Mouse (Mus musculus) gastrocnemius, postnatal 25 days (tissue): ENCODE data around the gene Dgkh. TPM values are rescaled to one million over a fixed set of nuclear protein-coding genes. Genes with fewer than 3 reads are reported as not detected.
A peak's percentile ranks its signal among the peaks of the same experiment; 100 is the strongest.

Experiments used
- DNase-seq: peaks from one replicate; pipeline ENCODE4 v3.0.0; 2022
- total RNA-seq, 2 experiments: library from RNA; stranded (reverse); gene quantifications; 1 replicate in 1 of 2; 2 replicates in 1 of 2; pipeline ENCODE4 v1.2.3; 2021

Dgkh gene
- total RNA-seq, 2 experiments from 2014 or later, result 2.8 to 3.1 TPM

- DNase-seq, result no peak
Measured at GRCm38 (mm10) chr14:78722031-78722430, 10.5 kb downstream of the Dgkh start.

GRCm38 (mm10) chr14:78716035-78716434, 16.5 kb downstream of the Dgkh start:
- DNase-seq, result no peak

GRCm38 (mm10) chr14:78712565-78713148, 19.9 kb downstream of the Dgkh start:
- no peak for DNase-seq

- DNase-seq, result no peak
Measured at GRCm38 (mm10) chr14:78710647-78711046, 21.9 kb downstream of the Dgkh start.

DNA sequence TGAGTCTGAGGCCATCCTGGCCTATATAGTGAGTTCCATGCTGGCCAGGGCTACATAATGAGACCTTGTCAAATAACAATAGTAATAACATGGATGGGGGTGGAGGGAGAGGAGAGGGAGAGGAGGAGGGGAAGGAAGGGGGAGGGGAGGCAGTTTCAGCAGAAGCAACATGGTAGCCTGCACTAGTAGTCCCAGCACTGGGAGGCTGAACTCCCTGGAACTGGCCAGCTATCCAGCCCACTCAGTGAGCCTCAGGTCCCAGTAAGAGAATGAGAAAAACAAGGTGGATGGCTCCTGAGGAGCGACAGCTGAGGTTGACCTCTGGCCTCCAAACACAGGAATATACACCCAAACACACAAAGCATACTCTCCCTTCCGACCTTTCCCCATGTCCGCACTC, 27.0 kb downstream of the Dgkh start:
- DNase-seq, result no peak

- DNase-seq, result no peak
Measured at GRCm38 (mm10) chr14:78703989-78704388, 28.6 kb downstream of the Dgkh start.

DNA sequence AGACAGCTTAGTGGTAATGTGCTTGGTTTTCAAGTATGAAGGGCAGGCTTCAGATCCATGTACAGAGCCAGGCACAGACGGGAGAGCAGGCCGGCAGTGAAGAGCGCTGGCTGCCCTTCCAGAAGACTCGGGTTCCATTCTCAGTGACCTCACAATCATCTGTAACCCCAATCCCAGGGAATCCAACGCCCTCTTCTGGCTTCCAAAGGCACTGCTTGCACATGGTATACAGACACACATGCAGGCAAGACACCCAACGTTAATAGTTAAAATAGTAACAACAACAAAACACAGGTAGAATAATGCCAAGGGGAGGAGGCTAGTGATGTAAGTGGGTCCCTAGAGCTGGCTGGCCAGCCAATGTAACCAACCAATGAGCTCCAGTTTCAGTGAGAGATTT, 29.2 kb downstream of the Dgkh start:
- no peak for DNase-seq

DNA sequence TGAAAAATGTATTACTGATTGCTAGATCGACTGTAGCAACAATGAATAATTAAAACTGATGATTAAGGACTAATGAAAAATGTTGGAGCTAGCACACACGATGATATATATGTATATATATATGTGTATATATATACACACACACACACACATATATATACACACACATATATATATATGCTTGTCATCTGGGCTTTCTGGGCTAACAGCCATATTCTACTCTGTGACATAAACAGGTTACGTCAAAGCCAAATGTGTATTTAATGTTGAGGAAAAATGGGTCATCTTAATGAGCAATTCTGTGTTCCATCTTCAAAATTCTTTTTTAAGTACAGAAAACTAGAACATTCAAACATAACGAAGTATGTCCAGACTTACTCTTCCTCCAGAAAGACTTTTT, 30.5 kb downstream of the Dgkh start:
- DNase-seq, result no peak

DNA sequence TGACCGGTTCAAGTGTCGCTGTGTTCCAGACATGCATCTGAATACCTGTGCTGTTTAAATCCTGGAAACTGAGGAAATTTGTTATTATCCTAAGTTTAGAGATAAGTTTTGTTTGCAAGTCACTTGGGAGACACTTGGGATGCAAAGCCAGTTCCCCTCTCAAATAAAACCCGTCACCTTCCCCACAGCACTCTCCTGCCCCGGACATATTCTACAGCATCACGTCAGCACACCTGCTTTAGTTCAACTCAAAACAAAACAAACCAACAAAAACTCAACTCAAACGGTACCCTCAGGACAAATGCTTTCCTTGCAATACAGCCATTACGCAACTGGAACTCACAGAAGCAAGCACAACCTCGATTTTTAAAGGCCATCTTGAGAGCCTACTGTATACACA, 31.1 kb downstream of the Dgkh start:
- no peak for DNase-seq

- DNase-seq, result no peak
Measured at GRCm38 (mm10) chr14:78701087-78701486, 31.5 kb downstream of the Dgkh start.

DNA sequence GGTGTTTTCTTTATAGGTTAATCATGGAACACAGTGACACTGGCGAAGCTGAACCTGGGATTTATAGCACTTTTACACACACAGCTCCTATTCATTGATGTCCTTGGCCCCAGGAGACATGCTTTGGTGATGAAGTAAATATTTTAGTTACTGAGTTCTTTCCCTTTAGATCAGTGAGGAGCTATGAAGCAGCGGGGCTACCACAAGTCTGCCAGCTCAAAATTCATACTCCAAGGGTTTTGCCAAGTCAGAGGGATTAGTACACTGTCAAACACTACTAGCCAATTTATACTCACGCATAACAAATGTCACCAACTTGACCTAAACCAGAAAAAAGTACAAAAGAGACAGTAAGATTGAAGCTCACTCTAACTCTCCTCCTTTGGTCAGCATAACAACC, 32.9 kb downstream of the Dgkh start:
- no peak for DNase-seq

DNA sequence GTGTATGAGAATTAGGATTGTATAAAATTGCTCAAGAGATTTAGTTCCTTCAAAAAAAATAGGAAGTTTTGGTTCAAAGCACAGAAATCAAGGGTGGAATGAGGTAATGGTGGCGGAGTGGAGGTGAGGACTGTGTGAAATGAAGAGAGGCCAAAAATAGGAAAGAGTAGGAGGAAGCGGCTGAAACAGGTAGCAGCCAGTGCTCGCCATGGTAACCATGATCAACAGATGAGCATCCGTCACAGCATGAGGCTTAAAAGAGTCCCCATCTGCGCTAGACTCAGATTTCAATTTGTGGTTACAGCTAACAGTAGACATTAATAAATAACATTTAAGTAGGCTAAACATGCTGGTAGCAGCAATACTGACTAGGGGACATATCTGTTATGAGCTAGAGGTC, 33.4 kb downstream of the Dgkh start:
- DNase-seq, result no peak

DNA sequence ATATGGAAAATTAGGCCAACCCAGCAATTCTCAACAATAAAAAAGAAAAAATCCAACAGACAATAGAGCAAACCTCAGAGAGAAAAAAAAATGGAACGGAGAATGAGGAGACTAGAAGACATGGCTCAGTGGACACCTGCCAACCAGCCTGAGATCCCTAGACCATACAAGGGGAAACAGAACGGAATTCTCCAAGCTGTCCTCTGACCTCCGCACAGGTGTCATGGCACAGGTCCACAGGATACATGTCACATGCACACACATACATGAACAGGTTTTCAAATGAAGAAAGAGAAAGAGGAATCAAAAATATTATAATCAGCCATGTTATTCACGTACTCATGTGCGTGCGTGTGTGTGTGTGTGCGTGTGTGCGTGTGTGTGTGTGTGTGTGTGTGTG, 38.5 kb downstream of the Dgkh start:
- DNase-seq, result no peak

- DNase-seq, result no peak
Measured at GRCm38 (mm10) chr14:78692602-78693001, 40.0 kb downstream of the Dgkh start.

DNA sequence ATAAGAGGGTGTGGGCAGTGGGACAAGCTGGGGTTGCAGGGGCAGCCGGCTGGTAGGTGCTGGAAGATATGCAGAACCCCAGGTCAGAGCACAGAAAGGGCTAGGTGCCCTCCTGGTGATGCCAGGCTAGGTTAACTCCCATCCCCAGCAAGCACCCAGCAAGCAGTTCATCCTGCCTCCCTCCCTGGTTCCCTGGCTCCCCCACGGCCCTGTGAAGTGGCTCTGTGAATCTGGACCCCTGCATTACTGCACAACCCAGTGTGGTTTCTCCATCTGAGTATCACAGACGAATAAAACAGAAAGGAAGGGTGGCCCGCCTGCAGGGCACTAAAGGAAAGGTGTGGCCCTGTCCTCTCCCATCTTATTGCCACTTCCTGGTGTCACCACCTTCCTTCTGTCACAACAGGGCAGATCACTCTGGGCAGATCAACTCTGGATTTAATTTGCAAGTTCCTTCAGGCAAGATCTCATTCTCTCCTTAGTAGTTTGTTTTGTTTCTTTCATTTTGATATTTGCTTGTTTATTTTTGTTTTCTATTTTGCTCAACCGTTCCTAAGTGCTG, 40.6 kb downstream of the Dgkh start:
- no peak for DNase-seq

DNA sequence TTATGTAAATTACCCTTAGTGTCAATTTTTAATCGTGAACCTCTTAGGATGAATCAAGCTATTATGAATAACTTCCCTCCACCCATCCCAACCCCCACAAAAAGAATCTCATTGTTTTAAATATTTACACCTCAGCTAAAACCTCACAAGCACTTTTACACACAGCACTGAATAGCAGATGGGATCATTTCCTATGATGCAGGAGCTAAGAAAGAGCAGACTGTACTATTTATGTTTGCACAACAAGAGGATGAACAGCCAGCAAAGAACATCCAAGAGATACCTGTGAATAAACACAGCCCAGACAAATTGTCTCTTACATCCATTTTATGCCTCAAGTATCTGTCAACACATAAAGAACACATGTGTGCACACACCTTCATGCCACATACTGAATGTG, 41.7 kb downstream of the Dgkh start:
- no peak for DNase-seq

DNA sequence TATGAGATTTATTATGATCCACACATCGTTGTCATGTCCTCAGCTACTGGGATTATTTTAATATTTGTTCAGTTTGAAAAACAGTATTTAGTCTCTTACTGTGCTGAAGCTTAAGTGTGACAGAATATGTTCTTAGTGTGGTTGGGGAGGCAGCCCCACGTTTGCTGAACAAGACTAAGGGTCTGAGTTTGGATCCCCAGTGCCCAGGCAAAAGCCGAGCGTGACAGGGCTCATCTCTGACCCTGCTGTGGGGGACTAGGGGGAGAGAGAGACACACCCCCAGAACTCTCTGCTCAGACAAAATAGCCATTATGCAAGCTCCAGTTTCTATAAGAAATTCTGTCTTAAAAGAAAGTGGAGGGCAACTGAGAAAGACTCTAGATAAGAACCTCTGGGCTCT, 42.2 kb downstream of the Dgkh start:
- DNase-seq, result no peak

DNA sequence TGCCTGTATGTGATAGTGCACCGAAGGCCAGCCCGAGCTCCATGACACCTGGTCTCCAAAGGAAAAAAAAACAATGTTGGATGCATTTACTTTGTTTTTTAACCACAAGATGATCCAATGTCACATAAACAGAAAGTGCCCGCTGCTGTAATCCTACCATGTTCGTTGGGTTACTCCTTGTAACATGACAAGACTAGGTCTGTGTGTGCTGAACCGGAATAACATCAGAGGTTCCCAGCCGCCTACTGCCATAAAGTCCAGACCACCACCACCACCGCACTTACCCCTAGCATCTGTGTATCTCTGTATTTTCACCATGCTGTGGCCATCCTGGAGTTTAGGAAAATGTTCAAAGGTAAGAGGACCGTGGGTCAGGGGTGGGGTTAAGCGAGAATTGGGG, 42.6 kb downstream of the Dgkh start:
- no peak for DNase-seq

DNA sequence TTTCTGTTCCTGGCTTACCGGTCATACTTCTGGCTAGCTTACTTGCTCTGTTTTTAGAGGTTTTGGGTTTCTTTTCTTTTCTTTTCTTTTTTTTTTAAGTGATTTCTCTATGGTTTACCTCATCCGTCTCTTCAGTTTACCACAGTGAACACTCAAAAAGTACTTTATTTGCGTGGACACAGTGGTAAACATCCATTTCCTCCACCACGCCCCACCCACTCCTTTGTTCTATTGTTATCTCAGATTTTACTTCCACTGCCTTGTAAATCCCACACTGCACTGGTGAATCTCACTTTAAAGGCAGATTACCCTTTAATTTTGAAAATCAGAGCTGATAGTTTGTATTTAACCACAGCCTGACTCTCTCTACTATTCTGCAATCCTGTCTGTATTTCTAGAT, 44.9 kb downstream of the Dgkh start:
- no peak for DNase-seq

GRCm38 (mm10) chr14:78686701-78687100, 45.9 kb downstream of the Dgkh start:
- no peak for DNase-seq

DNA sequence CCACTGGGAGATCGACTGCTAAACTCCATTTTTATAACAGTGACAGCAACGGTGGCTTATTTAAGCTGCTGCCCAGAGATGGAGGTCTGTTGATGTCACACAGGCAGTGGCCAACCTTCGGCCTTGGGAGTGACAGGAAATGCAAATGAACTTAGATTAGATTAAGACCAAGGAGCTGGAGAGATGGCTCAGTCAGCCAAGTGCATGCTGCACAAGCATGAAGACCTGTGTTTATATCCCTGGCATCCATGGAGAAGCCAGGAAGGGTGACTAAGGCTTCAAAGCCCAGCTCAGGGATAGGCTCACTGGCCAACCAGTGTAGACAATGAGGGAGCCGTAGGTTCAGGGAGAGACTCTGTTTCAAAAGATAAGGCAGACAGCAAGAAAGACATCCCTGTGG, 48.4 kb downstream of the Dgkh start:
- no peak for DNase-seq

- no peak for DNase-seq
Measured at GRCm38 (mm10) chr14:78678981-78679380, 53.6 kb downstream of the Dgkh start.

DNA sequence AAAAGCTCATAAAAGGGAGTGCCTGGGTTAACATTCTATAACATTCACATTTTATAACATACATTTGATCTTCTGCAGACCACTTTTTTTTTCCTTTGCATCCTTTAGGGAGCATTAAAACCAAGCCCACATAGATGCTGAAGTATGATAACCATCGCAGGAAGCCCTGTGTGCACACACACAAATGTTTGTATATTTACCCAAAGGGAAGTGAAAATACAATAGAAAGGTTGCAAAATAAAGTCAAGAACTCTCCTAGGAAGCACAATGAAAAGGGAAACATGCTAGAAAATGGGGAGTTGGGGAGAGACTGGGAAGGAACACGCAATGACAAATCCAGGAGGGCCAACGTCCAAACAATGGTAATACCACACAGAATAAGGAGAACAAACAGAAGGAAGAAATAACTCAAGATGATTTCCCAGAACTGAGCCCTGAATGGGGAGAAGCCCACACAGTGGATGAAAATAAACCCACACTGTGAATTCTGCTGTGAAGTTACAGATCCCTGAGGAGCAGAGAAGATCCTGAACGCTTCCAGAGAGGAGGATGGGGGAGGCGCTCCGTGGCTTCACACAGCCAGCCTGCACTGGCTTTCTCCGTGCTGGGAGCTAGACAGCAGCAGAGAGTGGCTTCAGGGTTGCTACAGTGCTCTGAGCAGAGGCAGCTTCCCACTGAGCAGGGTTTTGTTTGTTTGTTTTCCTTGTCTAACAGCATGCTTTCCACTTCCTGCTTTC, 54.6 kb downstream of the Dgkh start:
- peak; percentile 14 for DNase-seq

DNA sequence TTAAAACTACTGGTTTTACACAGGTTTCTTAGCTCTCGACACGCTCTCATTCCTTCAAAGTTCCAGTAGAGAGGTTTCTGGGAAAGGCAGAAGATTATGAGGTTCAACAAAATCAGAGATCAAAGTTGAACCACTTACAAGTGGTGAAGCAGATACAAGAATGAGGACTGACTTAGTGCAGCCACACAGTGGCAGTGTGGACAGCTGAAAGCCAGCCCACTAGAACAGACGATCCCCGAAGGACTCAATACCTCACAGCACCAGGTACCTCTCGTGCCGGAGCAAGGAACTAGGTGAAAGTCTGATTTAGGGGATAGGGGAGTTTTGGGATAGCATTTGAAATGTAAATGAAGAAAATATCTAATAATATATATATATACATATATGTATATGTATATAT, 56.1 kb downstream of the Dgkh start:
- DNase-seq, result no peak
